Mouse (Mus musculus): ENCODE data around the gene Acsl1.

Gene Acsl1

DNA sequence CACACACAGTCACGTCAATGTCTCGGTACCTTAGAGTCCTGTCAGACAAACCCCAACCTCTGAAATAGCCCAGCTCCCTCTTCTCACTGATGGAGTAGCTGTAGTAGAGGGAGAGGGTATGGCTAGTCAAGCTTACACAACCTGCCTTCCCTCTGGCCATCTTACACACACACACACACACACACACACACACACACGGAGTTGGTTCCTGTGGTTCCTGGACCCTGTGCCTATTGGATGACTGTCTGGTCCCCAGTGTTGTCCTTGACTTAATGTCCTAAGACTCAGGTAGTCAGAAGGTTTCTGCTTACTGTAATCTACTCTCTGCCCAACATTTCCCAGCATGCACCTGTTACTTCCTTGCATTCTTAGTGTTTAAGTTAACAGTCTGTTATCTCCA is 5.1 kb downstream of the Acsl1 start:
- DNase-seq: no peak

DNA sequence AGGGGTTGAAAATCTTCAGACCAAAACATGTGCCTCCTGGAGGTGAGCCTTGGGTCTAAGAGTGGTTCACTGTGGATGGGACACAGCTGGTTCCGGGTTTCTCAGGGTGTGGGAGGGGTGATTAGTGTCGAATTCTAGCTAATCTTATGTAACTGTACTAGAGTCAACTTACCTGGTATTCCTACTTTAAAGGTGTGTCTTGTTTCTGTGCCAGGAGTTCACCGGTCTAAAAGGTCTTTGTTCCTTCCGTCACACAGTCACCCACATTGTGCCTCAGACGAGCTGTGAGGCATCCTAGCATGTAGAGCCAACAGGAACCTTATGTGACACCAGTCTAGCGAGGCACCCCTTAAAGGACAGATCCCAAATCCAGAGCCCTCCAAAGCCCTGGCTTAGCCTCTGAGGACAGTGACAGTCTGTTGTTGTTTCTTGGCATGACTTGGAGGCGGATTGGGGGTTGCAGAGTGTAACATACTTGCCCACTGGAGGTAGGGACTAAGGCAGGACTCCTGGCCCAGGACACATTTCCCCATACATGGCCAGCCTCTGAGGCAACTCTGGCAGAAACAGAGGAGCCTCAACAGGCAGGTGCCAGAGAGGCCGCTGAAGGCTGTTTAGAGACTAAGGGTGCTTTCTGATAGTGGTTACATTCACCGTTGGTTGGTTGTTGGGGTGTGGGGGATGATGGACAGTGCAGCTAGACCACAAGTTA is 7.1 kb downstream of the Acsl1 start:
- no peak for DNase-seq

DNA sequence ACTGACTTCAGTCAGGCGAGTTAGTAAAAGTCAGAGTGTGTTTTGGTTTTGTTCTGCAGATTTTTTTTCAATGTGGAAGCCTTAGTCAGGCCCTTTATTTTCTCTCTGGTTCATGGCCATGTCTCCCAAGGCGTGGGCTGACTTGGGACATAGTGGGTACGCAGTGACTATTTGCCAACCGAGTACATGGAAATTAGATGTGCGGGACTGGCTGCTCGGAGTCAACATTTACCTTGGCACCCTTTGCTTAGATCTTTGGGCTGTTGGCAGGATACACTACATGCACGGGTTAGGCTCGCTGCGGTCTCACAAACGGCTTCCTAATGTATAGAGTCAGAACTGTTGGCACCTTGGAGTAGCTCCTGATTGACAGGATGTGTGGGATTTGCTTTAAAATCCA is 7.9 kb downstream of the Acsl1 start:
- no peak for DNase-seq

DNA sequence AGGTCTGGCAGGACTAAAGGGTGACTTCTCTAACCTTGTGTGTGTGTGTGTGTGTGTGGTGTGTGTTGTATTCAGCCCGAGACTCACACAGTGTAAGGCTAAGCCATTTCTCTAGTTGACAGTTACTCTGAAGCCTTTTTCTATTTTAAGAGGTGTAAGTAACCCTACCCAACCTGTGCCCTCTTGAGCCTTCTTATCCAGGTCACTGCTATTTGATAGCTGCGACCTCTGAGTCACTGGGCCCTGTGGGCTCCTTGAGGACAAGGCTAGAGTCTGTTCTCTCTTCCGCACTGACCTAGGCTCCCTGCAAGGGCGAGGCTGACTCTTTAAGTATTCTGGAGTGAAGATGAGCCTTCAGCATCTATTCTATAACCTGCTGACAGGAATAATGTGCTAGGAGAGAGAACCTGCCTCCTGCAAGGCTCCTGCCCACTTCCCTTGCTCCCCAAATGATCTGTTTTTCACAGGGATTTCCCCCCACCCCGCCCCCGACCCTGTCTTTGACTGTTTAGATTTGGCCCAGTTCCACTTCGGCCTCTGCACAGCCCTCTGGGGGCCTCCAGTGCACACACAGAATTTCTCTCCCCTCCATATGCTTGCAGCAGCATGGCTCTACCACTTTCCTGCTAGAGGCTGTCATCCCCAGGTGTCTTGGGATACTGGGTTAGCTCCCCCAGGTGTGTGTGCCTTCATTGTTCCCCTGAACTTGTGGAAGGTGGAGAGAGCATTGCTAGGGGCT is 9.1 kb downstream of the Acsl1 start:
- no peak for DNase-seq

DNA sequence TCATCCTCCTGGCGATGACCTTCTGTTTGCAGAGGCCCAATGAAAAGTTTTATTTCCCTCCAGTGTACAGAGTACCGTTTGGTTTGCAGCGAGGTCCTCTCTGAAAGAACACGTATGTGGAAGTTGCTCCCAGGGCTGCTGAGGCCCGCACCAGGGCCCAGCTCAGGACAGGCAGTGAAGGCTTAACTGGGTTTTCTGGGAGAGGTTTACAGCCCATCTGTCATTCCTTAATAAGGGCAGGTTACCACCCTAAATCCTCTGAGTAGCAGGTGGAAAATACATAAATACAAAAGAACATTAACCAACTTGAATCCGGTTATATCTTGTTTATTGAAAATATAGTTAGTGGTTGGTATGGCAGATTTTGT is 9.7 kb downstream of the Acsl1 start:
- no peak for DNase-seq

DNA sequence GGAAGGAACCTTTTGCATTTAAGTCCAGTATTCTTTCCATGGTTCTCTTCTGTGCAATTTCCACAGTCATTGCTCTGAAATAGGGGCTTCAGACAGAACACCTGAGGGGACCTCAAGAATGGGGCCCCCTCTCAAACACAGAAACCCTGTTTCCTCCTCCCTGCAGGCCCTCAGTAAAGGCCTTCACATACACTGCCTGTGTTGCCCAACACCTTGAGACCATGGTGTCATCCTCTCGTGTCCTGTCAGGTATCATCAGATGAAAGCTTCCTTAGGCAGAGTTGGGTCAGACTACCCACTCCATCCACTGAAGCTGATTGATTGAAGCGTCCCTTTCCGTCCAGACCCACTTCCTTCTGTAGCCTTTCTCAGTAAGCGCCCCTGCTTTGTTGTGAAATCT is 11.9 kb downstream of the Acsl1 start:
- no peak for DNase-seq

DNA sequence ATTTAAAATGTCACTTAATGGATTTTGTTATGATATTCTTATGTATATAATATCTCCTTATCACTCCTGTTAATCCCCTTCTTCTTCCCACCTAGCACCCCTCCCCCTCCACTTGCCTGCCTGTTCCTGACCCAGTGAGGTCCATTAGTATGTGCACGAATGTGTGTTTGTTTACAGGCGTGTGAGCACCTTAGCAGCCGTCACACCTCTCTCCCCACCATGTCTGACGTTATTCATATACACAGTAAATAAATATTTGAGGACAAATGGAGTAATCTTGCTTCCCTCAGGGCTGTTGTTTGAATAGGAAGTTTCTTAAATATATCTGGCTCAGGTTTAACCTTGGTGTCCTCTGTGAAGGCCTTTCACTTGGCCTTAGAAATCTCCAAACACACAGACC is 12.4 kb downstream of the Acsl1 start:
- no peak for DNase-seq

DNA sequence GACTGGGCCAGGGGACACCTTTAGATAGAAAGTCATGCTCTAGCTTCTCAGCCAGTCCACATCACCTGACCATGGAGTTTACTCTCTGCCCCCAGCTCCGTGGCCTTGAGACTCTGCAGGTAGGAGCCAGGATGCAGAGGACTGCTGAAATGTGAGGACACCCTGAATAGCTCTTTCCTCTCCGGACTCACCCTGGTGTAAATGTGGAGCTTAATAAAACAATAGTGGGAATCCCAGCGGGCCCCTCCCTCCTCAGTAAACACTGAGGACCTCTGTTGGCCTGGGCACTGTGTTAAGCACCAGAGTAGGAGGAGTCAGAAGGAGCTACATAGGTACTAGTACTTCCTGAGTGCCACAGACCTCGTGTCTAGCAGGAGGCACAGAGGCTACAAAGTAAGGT is 13.2 kb downstream of the Acsl1 start:
- DNase-seq: no peak

DNA sequence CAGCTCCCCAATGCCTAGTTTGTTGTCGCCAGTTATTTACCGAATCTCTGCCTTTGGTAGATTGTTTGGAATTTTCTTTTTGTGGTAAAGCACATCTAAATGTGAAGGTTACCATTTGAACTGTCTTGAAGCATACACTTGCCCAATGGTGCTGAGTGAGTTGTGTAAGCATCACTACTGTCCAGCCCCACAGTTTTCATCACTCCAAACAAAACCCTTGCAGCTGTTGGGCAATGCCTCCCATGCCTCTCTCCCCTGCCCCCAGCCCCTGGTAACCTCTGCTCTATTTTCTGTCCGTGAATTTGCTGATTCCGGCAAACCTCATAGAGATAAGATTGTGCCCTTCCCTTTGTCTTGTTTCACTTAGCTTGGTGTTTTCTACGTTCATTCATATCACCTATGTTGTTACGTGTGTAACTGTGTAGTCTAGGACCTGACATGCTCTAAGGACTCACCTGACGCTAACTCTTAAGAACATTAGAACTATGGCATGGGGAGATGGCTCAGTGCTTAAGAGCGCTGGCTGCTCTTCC is 14.2 kb downstream of the Acsl1 start:
- DNase-seq: no peak

DNA sequence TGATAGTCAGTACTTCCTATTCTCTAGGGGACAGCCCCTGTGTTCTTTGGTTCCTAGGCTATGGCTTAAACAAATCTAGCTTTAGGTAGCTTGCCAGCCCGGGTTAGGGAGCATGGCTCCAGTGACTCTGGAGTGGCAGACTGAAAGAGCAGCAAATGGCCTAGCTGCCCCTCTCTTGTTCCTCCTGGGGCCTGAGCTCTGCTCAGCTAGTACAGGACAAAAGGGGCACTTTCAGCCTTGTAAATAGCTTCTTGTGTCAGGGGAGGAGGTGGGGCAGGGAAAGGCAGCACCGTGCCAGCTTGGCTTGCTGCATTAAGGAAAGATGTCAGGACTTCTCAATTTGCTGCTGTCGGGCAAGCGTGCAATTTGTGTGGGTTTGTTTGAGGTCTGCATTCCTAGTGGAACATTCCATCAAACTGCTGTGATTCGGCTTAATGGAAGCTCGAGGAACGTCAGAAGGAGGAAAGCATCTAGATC is 17.3 kb downstream of the Acsl1 start:
- DNase-seq: no peak

DNA sequence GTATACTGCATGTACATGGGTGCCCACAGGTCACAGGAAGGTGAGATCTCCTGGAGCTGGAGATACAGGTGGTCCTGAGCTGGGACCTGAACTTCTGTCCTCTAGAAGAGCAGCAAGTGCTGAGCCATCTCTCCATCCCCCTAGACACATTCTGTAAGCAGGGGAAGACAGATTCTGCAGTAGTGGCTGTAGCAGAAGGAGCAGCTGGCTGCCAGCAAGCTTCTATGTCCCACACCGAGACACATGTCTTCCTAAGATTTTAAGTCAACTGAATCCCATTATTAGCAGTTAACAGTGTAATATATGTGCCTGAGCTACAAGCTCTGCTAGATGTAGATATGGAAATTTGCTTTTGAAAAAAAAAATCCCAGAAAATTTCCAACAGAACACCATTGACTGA is 18.4 kb downstream of the Acsl1 start:
- DNase-seq: no peak

DNA sequence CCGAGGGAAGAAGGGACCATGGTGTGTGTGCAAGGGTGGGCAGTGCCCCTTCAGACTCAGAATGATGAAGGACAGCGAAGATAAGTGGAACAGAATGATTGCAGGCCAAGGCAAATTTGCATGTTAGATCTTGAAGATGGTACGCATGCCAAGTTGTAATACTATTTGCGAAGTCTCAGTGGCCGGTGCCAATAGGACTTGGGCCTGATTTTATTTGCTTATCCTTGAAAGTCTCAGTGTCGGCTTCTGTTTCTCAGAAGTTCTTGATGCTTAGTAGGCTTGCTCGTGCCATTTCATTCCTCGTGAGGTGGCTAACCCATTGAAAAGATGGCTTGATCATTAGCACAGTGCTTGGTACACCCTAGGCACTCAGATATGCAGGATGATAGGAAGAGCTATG is 19.4 kb downstream of the Acsl1 start:
- DNase-seq: no peak

DNA sequence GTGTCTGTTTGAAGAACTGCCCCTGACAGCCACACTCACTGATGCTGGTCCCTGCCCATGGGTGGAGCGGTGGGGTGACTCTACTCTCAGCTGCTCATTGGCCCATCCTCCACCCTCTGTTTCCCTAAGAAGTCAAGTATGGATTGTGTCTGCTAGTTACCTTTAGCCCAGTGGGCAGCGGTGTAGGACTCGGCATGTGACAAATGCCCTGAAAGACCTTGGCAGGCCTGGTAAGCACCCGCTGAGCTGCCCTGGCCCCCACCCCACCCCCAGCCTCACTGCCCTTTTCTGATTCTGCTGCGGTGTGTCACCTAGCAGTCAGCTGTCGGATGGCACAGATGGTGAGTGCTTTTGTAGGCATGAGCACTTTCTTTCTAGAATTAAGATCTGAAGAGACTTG is 20.0 kb downstream of the Acsl1 start:
- DNase-seq: peak in 1 of 2 experiments; percentile 19

DNA sequence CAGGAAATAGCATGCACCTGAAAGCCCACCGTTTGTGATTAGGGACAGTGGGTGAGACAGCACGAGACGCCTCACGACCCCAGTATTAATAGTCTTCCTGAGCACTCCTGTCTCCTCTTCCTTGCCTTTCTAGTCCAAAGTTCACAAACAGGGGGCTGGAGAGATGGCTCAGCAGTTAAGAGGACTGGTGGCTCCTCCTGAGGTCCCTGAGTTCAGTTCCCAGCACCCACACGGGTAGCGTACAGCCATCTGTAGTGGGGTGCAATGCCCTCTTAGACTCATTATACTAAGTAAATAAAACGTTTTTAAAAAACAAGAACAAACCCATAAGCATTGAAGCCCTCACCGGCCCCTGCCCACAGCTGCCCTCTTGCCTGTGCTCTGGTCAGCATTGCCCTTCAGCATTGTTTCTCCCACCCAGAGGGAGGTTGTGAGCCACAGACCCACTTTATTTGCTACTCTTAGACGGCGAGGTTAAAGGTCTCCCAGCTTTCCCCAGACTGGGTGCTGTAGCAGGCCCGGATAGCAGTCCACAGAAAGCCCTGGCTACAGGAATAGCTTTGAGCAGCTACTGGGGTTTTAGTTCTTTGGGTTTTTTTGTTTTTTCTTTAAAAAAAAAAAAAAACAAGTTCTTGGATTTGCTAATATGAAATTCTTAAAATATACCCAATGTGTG is 22.8 kb downstream of the Acsl1 start:
- DNase-seq: no peak

DNA sequence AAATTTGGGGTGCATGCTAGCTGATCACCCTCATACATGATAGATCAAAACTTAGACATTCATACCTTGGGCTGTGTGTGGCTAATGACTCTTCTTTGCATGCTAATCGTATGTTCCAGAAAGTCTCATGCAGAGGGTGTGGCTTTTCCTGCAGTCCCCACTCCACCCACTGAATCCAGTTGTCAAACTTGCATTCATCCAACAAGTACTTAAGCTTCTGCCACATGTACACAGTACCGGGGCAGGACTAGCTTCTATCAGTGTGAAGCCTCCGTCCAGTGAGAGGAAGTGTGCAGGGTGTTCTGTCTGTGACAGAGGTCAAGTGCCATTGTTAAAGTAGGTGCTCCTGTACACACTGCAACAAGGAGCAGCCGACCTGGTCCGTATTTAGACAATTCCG is 26.0 kb downstream of the Acsl1 start:
- no peak for DNase-seq

DNA sequence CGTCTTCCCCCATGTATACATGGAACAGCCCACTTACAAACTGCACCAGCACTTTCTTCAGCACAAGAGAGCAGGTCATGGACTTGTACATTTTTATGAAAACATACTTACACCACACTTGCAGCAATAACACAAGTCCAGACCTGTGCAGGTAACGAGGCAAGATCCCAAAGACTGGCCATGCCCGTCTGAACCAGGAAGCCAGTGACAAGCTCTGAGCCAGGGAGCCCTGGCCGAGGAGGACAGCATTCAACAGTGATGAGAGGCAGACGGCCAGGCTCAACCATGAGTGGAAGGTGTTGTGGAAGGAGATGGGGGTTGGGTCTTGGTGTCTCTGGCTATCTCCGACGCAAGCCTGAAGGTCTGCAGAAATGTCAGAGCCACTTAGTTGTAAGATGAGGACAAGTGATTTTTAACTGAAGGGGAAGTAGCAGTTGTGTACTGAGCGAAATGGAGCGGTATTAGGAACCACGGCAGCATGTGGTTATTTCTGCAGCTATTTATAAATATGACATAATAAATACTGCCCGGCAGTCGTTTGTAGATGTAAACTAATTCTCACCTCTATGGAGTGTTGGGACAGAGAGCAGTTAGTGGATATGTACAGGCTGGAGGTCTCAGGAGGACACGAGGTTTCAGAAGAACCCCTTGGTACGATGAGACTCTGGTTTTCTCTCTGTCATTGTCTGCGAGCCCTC is 26.6 kb downstream of the Acsl1 start:
- DNase-seq: no peak

DNA sequence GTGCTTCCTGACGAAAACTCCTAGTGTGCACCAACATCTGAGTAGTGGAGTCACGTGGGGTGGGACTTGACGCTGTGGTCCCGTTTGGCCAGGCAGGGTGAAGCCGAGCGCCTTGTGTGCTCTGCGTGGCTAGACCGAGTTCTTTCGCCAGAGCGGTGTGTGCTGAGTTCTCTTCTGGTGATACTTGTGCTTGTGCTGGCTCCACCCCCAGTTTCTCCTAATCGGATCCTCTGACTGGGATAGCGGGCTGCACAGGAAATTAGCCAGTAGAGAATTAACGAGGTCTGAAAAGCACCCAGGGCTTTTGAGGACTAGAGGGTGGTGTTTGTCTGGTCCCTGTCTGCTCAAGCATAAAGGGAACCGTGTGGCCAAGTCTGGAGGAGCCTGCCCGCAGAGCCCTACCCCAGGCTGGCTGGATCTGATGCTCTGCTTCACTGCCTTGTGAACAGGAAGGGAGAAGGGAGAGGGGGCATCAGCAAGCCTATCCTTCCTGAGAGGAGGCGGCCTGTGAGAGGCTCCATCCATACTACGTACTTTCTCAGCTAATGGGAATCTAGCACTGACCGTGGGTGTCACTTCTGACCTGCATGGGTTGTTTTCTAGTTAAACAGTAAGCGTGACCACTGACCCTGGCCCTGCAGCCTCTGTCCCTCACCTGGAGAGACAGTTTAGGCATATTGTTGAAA is 28.7 kb downstream of the Acsl1 start:
- DNase-seq: no peak

DNA sequence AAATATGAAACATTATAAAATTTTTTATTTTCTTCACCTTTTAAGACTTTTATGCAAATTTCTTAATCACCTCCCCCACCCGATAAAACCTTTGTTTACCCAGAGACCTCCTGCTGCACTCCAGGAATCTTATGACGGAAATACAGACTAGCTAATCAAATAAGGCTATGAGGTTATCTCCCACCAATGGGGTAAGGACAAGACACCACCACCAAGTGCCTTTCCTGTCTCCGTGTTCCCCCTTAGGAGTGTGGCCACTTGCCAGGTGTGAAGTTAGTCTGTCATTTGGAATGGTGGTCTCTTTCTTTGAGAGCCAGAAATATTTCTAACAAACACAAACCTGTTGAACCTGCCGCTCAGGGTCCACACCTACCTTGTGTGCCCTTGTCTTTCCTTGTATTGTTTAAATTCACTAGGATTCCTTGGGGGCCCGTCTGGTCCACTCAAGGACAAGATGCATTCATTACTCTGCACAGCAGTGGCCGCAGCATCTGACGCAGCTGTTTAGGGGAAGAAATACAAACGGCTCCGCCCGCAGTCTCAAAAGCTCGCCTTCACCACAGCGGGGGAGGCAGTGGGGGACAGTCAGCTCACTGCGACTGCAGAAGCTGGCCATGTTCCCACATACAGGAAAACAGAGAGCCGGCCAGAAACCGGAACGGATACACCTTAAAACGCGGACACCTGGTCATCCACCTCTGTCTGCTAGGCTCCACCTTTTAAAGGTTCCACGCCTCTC is 31.7 kb downstream of the Acsl1 start:
- DNase-seq: peak; percentile 15 to 17

DNA sequence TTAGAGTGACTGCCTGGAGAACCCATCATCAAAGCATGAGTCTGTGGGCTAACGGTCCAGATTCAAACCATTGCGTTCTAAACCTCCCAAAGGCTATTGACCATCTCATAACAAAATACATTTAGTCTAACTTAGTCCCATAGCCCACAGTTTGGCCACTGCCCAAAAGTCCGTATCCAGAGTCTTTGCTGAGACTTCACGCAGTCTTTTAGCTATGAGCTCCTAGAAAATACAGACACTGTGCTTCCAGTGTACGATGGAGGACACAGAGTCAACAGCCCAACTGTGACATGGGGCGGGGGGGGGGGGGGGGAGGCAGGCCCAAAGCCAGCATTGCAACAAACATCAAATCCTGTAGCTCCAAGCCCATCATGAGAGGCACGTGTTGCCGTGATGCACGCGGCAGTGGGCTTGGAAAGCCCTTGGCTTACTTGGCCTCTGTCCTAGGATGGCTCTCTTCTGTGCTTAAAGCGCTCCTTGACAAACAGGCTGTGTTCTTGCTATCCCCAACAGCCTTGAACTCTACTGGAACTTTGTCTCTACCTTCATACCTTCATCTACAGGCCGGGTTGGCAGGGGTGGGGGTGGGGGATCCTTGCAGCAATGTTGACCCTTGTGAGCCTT is 32.3 kb downstream of the Acsl1 start:
- DNase-seq: peak; percentile 48 to 51

DNA sequence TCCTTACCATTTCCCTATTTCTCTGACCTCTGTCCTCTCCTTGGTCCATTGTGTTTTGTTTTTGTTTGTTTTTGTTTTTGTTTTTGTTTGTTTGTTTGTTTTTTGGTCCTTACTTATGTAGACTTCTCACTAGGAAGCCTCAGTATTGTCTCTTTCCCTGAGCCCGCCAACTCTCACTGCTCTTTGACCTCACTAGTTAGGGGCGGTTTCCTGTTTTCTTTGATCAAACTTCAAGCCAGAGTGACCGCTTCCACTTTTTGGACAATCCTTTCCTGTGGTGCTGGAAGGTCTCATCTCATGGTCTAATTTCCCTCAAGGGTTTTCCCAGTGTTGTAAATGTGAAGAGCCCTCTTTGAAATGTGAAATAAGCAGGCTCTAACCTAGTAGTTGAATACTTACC is 33.4 kb downstream of the Acsl1 start:
- DNase-seq: no peak

Measured in cerebellum, postnatal 14 days (tissue).